Mouse (Mus musculus): ENCODE results near the gene Zbtb32.

Gene Zbtb32

DNA sequence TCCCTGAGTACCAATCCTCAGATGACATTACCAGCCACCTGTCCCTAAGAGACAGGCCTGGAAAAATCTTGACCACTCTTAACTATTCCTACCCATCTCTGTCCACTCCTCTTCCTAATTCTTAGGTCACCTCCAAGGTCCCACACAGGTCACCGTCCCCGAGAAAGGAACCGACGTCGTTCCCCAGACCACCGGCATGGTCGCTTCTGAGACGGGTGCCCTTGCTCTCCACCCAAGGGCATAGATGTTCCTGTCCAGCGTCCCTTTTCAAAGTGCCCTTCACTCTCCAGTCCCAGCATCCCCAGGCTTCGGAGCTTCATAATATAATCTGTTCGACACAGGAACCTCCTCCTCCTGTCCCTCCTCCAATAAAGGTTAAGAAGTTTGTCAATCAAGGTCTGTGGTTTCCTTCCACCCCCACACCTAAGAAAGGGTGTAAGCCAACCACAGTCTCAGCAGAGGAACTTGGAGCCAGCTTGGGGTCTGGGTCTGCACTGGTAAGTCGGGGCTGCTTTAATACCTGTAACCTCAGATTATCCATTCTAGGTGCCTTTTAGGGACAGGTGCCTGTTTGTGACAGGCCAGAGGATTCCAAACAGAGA is 33.6 kb downstream of the Zbtb32 start, which contains the start of gene Igflr1:
Gene Igflr1, plus strand, starts transcription at position 458 of the 602 bp plus-strand sequence.
- DNase-seq: no peak

DNA sequence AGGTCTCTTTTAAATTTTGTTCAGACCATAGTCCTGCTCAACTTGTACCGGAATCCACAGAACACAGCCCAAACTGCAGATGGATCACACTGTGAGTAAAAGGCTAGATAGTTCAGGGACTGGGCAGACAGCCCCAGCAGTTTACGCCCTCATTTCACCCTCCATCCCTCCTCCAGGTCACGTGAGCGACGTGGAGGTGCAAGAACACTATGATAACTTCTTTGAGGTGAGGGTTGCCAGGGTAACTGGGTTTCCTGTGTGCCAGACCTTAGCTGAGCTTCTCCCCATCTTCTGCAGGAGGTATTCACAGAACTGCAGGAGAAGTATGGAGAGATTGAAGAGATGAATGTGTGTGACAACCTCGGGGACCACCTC is 34.8 kb downstream of the Zbtb32 start:
- DNase-seq: no peak

DNA sequence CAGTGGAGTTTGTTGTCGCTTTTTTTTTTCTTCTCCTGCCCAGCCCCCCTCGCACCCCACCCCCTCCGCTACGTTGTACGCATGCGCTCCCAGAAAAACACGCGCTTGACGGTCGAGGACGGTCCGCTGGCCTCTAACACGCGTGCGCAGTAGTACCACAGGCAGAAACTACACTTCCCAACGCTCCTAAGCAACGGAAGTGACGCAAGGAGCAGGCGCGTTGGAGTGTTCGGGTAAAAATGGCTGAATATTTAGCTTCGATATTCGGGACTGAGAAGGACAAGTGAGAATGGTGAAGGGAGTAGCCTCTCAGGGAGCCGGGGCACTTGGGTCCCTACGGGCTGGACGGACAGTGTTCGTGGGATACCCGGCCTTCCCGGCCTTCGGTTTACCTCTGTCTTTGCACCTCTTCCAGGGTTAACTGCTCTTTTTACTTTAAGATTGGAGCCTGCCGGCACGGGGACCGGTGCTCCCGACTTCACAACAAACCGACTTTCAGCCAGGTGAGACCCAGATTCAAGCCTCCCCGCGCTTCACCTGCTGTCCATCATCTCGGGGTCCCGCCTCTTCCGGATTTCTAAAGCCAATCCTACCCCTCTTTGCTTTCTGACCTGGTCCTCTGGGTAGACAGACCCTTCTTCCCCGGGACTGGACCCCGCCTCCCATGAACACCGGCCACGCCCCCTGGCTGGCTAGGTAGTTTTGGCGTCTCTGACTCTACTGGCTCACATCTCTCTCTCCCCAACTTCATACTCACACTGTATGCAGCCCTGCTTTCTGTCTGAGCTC is 35.4 kb downstream of the Zbtb32 start, which contains the start of the genes U2af1l4, Gm49396 and Psenen:
Gene U2af1l4, plus strand, starts transcription at position 185 of the 789 bp plus-strand sequence.
Gene Gm49396, plus strand, starts transcription at position 228 of the 789 bp plus-strand sequence.
Gene Psenen, minus strand, starts transcription at position 511 of the 789 bp plus-strand sequence.
- peak; percentile 99 for DNase-seq

DNA sequence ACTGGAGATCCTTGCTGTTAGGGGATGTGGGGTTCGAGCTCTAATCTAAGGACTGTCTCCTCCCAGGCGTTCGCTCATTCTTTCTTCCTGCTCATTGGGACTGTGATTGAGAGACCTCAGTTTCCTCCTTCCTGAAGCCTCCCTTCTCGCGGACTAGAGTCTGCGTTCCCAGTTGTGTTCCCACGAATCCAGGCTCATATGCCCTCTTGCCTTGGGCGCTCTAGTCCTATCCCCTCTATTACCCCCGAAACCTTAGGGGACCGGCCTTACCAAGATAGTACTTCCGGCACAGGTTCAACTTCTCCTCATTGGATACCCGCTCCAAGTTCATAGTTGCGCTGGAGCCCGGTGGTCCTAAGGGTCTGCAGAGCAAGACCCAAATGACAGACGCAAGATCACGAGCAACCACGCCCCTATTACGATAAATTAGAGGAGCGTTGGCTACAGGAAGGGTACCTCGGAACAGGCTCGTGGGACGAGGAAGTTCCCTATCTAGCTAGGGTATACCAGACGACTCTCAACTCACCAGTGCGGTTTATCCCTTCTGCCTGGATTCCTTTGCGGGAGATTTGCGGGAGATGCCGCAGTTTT is 36.1 kb downstream of the Zbtb32 start:
- no peak for DNase-seq

DNA sequence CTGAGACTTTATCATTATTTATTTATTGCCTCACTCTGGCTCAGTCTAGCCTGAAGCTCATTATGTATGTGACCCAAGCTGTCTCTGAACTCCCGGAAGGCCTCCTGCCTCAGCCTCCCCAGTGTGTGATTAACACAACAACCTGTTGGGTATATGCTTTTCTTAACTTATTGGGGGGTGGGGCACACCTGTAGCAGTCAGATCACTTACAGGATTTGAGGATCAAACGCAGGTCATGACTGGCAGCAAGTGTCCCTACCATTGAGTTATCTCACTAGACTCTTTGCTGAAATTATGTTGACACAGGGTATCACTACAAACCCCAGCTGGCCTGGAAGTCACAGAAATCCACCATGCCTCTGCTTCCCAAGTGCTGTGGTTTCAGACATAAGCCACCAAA is 38.4 kb downstream of the Zbtb32 start:
- DNase-seq: no peak

DNA sequence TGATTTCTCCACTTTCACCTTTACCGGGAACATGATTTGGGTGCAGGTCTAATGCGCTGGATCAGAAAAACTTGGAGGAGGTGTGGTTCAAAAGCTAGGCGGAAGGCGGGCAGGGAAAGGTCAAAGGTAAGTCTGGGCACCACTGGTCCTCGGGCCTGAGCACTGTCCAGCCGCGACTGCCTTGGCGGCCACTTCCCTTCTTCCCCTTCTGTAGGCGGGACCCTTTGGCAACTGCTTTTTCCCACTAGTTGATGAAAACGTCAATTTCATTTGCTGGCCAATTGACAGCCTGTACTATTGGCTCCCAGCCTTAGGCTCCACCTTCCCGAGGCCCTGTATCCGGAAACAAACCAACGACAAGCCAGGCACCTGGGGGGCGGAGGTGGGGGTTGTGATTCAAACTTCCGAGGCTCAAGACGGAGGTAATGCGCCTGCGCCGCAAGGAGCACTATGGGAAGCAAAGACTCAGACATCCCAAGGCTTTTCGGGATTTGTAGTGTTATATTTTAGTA is 39.2 kb downstream of the Zbtb32 start, which contains the start of gene Lin37:
Gene Lin37, minus strand, starts transcription at position 396 of the 512 bp plus-strand sequence.
- DNase-seq: peak; percentile 100

DNA sequence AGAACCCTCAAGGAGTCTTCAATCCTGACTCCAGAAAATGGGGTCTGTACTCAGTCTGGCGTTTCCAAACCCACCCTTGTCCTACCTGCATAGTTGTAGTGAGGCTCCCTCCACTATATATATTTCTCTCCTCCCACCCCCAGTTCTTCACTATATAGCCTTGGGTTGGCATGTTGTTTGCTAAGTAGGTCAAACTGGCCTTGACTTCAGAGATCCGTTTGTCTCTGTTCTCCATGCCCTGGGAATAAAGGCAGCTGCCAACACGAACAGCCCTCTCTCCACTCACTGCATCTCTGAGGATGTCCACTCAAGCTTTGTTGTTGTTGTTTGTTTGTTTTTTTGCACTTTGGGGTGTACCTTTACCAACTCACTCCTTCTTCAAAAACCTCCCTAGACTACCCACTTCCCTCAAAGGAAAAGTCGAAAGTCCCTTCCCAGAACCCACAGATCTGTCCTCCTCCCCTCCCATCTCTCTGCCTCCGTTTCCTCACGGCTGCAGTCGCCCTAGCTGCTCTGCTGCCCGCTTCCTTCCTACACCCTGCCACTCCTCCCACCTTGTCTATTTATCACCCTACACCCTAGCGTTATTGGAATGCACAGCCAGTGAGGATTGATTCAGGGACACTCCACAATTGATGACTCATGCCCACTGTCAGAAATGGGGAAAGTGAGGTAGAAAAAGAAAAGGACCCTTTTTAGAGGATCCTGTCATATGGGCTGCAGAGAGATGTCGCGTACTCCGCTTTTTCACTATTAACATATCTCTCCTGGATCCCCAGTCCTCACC is 39.9 kb downstream of the Zbtb32 start:
- no peak for DNase-seq

DNA sequence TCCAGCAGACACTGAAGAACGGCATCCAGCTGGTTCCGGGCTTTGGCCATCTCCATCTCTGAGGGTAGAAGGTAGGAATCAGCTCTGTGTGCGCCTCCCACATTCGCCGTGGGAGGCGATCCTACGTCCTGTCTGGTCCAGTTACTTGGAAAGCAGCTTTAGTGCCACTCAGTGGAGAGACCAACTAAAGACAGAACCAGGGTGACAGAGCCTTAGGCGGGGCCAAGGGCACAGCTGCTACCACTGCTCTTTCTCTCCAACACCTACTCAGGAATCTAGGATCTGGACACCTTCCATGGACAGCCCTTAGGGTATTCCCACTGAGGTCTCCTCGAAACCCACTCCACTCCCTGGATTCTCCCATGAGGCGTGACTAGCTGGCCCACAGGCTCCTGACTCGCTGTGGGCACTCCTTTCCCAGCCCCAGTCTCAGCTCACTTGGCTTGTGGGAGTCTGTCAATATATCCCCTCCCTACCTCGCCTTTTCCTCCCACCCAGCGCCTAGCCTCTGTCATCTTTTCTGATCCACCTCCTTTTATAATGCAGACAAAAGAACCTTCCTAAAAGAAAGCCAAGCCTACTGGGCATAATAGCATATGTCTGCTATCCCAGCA is 40.7 kb downstream of the Zbtb32 start:
- DNase-seq: no peak

DNA sequence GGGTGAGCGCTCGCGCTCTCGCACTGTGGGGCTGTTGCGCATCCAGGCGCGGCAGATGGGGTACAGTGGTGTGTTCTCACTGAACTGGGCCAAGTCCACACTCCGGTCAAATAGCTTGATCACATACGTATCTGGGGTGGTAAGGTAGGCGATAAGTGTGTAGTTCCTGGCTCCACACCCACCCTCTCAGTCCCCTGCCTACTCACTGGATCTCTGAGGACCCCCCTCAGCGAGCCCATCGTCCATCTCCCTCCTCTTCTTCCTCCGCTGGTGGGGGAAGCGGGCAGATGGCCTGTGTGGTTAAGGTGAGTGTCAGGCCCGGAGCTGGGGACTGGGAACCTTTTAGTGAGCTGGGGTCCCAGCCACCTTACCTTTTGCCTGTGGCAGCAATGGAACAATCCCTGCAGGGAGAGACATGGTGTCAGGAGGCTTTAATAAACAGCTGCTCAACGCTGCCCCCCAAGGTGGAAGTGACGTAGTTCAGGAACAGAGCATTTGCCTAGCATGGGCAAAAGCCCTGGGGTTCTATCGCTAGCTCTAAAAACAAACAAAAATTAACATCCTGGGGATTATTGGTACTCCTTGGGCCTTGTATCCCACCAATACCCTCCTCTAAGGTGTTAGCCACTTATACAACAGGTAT is 41.7 kb downstream of the Zbtb32 start:
- DNase-seq: no peak

DNA sequence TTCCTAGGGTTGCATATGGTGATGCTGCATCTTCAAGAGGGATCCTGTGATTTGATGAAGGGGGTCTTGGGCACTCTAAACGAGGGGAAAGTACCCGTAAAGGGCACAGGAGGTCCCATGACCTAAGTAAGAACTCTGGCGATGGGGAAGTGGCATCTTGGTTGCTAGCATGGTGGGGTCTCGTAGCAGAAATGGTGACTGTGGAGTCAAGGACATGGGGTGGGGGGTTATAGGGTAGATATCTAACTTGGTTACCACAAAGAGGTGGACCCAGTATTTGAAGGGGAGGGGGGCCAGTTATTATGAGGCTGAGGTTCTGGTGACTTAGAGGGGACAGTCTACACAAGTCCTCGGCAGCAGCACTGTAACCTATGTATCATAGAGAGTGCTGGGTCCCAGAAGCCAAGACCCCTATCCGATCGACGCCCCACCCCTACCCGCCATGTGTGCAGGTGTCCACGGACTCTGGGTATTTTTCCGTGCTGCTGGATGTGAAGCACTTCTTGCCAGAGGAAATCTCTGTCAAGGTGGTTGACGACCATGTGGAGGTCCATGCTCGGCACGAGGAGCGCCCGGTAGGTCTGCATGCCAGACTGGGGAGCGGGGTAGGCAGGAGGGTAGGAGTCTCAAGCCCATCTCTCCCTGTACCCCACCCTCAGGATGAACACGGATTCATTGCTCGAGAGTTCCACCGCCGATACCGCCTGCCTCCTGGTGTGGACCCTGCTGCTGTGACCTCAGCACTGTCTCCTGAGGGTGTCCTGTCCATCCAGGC is 44.7 kb downstream of the Zbtb32 start:
- DNase-seq: no peak

DNA sequence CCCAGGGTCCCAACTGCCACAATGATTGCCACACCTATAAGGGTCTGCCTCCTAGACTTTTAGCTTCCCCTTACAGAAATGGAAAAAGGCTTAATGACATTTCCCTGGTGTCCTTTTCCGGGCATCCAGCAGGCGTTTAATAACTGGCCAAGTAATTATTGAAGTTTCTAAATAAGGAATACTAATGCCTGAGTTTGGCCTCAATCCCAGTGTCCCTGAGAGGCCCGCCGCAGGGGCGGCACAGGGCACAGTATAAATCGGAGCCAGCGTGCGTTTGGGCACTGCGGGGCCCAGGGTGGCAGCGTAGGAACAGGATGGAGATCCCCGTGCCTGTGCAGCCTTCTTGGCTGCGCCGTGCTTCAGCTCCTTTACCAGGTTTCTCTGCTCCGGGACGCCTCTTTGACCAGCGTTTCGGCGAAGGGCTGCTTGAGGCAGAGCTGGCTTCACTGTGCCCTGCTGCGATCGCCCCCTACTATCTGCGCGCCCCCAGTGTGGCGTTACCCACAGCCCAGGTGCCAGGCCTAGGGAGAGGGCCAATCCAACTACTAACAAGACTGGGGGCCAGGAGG is 45.6 kb downstream of the Zbtb32 start:
- DNase-seq: peak; percentile 35

DNA sequence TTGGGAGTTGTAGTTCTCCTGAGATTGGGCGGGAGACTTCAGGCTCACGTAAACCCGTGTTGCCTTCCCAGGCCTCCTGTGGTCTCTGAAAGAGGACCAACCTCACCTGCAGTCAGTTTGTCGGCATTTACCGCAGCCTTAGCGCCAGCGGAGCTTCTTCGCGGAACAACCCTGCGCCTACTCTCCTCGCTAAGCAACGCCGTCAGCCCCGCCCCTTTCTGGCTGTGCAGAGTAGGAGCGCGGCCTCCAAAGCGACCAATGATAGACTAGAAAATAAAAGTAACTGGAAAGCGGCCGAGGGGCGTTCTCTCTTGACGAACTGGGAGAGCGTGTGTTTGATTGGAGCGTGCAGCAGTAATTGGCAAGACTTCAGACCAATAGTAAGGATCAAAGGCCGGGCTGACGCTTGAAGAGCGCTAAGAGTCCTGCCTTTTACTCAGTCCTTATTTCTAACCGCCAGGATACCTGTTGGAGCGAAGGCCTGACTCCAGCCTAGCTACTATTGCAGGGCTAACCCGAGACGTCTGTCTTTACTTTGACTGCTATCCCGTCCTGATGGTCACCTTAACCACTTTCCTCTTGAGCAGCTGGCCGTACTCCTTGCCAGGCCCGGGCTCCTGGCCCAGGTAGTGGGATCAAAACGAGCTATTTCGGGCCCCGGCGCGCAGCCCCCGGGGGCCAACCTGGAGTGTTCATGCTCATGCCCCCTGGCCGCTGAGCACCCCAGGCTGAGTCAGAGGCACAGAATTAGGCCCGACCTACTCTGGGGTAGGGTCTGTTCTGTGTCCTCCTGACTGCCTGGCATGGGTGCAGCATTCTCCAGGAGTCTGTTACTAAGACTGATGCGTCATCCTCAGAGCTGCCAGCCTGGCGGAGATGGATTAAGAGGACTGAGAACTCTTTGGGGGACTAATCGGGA is 46.3 kb downstream of the Zbtb32 start, which contains the start of the genes Hspb6 and Proser3:
Gene Hspb6, plus strand, starts transcription at position 77 of the 919 bp plus-strand sequence.
Gene Proser3, minus strand, starts transcription at position 198 of the 919 bp plus-strand sequence.
- DNase-seq: peak; percentile 100

DNA sequence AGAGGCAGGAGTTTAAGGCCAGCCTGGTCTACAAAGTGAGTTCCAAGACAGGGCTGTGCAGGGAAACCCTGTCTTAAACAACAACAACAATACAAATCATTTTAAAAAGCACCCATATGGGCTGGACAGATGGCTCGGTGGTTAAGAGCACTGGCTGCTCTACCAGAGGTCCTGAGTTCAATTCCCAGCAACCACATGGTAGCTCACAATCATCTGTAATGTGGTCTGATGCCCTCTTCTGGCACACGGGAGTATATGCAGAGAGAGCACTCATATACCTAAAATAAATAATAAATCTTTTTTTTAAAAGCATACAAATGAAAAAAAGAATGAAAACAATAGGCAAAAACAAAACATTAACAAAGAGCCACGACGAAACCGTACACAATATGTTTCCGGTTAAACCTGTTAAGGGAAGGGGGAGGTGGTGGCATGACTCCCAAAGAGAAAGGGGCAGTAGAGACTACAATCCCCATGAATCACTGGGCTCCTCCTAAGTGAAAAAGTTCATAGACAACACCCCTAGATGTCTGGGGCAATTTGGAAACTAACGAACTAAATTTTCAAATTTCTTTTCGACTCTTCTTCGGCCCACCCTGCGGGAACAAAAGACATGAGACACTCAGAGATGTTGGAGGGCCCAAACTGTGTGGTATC is 47.1 kb downstream of the Zbtb32 start:
- DNase-seq: peak; percentile 85

DNA sequence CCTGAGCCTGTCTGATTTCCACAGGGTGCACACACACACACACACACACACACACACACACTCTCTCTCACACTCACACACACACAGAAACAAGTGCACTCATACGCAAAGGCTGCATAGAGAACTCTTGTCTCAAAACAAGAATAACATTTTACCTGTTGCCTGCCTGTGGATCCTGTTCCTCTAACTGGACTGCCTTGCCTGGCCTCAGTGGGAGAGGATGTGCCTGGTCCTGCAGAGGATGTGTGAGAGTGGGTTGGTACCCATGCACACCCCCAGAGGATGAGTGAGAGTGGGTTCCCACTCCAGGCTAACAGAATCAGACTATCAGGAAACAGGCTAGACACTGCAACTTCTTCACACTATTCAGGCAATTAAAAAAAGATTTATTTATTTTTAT is 48.1 kb downstream of the Zbtb32 start:
- DNase-seq: no peak

DNA sequence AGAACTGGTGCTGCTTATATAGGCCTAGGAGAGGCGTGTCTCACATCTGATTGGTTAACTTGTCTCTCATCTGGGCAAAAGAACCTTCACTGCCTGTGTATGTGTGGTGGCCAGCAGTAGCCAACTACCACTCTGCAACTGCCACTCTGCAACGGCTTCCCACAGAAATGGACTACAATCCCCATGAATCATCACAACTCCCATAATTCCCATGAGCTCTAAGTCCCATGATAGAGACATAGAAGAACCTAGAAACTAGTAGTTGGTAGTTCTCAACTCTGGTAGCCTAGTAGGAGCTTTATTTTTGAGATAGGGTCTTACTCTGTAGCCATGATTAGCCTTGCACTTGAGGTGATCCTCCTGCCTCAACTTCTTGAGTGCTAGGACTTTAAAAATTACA is 48.8 kb downstream of the Zbtb32 start:
- no peak for DNase-seq

DNA sequence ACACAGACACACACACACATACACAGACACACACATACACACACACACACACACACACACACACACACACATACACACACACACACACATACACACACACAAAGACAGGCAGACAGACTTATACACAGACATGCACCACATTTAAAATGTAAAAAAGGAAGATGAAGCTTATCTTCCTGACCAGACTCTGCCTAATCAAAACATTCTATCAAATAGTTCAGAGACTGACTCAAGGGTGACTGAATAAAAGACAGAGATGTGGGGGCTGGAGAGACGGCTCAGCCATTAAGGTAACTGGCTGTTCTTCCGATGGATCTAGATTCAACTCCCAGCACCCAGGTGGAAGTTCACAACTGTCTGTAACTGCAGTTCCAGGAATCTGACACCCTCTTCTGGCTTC is 54.4 kb downstream of the Zbtb32 start:
- no peak for DNase-seq

DNA sequence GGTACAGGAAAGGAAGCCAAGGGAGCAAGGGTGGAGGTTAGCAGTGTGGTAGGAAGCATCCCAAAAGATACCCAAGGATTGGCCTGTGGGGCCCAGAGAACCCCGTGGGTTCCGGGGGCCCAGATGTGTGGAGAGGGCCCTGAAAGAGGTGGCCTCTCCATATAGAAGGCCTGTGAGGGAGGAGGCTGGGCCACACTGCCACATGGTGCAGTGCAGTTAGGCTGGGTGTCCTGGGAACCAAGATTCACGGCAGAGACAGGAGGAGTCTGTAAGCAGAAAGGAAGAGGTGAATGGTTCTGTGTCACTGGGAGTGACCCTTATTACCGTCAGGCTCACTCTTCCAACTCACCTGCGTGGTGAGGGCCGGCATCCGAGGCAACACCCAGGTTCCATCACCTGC is 58.1 kb downstream of the Zbtb32 start:
- DNase-seq: no peak
